Mouse (Mus musculus) heart, postnatal 0 days (tissue): Measurements from ENCODE around the gene Lrrc25.

Experiments used
- CTCF ChIP-seq: IDR thresholded peaks from 2 replicates; pipeline ENCODE4 v1.5.1; 2016; ENCODE audit warnings: antibody characterized with exemption, control low read depth, low read depth
- EP300 ChIP-seq: IDR thresholded peaks from 2 replicates; pipeline ENCODE4 v1.6.1; 2016; ENCODE audit warnings: antibody characterized with exemption, low read depth

GRCm38 (mm10) chr8:70595811-70596210, 20.1 kb upstream of the Lrrc25 start:
- no peak for TF ChIP-seq CTCF
- TF ChIP-seq EP300, result no peak
